Mouse (Mus musculus): ENCODE results near the gene Sap25.

GRCm38 (mm10) chr5:137631591-137631990, 9.5 kb upstream of the Sap25 start:
- no peak for TF ChIP-seq ZNF384 (IDR thresholded peaks at IDR 0.05; ENCODE audit: low read depth, low read length)
- no peak for TF ChIP-seq CHD2 (IDR thresholded peaks at IDR 0.05; ENCODE audit: low read depth, low read length)
- TF ChIP-seq ZC3H11A (IDR thresholded peaks at IDR 0.05; ENCODE audit: borderline replicate concordance, low read depth, low read length), result no peak
- no peak for TF ChIP-seq MAFK (IDR thresholded peaks at IDR 0.05; ENCODE audit: insufficient read depth, low read depth, low read length)
- no peak for TF ChIP-seq HCFC1 (IDR thresholded peaks at IDR 0.05; ENCODE audit: borderline replicate concordance, insufficient read depth, low read length)
